Mouse (Mus musculus) layer of hippocampus, adult 18-20 months (tissue): ENCODE measurements around the gene Catip. TPM values are rescaled to one million over a fixed set of nuclear protein-coding genes. Genes with fewer than 3 reads are reported as not detected.

Experiments
- DNase-seq, 2 experiments: peaks; one replicate each; pipeline ENCODE4 v3.0.0; 2022; ENCODE audit warnings: low spot score in 2 of 2
- microRNA-seq, 2 experiments: library from miRNA; unstranded; fragments of <30 nt; microRNA quantifications; one replicate each; pipeline ENCODE4 v1.2.0; 2021
- total RNA-seq, 2 experiments: library from RNA; stranded (reverse); gene quantifications; 2 replicates each; pipeline ENCODE4 v1.2.3; 2021

Gene Catip
- total RNA-seq, 2 experiments from 2014 or later = 1.0 to 1.2 TPM

DNA sequence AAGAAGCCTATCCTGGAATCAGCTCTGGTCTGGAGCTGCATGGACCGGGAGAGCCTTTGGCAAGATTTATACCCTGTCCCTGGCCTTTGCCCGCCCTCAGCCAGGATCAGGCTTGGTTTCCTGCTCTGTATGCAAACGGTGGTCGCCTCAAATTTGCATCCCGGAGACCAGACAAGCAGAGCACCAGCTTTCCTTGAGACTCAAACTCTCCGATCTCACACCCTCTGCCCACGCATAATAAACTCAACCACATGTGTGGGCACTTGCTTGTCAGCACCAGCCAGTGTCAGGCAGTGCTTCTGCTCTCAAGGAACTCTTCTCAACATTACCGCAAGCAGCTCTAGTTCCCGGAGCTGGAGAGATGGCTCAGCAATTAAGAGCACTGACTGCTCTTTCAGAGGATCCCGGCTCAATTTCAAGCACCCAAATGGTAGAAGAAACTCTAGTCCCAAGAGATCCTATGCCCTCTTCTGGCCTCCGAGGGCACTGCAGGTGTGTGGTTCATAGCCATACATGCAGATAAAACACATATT lies 36.1 kb downstream of the Catip start:
- peak in 1 of 2 experiments; percentile 55 for DNase-seq

DNA sequence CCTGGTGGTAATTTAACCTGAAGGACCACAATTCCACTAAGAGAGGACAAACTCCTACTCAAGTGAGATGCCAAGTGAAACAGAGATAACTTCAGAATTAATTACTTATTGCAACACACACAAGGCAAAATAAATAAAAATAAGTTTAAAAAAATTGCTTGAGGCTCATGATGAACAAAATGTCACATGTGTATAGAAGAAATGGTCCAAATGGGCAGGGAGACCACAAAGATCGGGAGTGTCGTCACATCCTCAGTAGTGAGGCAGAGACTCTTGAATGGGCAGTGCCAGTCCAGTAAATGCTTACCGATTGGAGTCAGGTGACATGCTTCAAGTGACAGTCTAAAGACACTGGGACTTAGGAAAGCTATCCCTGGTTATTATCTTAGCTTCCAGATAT lies 38.6 kb downstream of the Catip start:
- no peak for DNase-seq

DNA sequence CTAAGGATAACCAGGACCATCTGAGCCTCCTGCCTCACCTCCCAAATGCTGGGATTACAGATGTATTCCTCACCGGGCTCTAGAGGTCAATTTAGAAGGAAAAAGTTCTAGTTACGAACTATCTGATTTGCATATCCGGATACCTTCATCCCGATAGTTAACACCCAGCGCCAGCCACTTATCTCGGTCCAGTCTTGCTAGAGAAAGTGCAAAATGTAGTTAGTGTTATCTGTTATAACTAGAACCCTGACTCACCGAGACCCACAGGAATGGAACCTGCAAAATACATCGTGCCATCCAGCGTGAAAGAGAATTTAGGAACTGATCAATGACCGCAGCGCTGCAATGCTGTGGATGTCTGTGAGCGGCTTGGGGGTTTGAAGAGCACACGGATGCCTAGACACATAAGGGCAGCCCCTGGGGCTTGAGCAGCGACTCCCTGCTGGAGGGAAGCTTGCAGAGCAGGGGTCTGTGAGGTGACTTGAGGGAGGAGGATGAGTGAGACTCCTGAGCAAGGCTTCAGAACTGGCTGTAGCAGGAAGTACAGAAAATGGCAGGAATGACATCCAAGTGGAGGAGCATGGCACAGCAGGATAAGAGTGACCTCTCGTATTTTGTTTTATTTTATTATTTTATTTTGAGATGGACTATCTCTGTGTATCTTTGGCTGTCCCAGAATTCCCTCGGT lies 39.3 kb downstream of the Catip start:
- no peak for DNase-seq

DNA sequence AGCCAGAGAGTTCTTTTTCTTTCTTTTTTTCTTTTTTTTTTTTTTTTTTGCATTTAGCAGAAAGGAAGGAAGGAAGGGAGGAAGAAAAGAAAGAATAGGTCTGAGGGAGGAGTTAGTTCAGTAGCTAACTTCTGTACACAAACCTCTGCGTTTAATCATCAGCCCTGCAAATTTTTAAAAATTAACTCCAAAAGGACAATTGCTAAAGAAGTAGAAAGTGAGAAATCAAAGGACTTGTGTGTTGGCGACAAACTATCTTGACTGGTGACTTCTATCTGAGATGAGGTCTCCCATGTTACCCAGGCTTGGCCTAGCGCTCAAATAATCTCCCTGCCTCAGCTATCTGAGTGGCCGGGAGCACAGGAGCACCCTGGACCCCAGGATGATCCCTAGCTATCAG lies 42.3 kb downstream of the Catip start:
- DNase-seq = no peak

DNA sequence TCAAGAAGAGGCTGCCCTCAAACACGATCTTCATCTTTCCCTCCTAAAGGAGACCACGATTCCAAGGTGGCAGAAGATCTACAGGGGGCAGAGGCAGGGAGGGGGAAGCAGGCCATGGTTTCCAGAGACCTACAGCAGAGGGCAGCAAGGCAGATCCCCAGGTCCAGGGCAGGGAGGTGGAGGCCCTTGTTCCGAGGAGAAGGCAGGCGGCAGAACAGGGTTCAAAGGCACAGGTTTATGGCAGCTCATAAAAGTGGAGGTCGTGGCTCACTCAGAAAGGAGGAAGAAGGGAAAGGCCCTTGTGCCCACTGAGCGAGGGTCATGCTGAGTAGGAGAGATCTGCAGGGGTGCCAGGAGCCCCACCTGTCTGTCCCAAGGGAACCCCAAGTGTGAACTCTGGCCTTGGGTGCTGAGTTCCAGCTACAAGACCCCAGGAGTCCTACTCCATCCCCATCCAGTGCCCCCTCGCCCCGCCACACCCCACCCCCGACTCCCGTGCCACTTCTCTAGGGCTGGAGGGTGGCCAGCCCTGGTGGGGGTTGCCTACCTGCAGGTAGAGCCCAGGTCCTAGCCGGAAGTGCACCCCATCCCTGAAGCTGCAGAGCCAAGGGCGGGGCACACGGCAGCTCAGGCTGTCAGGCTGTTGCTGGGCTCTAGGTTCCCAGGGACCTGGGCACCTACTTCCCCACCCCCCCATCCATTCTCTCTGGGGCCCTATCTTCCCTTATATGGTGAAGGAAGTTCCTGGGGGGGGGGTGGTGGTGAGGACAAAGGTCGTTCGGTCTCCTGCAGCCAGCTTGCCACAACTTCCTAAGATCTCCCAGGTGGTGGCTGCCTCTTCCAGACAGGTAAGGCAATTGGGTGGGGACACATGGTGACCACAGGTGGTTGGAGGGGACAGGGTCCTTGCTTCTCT lies 46.9 kb downstream of the Catip start, which contains the start of gene Vil1:
TSS of gene Vil1 (plus strand) at position 788 of the 916 bp plus-strand sequence.
- DNase-seq = no peak

DNA sequence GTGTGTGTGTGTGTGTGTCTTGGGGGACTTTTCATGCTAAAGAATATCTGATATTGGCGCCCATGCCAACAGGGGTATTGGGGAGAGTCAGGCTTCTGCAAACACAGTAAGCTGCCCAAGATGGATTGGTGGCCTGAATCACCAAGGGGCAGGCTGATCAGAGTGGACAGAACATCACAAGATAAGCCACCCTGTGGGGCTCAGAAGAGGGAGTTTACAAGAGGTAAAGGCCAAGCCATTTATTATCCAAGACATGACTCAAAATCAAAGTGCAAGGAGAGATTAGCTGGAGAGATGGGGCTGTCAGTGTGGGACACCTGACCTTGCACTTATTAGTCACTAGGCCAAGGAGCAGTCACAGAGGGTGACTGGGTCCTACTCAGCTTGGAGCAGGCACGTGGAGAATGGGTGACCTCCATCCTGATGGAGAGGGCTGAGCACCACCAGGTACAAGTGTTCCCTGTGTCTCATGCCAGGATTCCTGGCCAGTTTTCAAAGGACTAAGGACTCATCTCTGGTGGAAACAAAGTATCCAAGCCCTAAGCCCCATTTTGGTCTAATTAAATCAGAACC lies 49.9 kb downstream of the Catip start:
- DNase-seq = no peak

DNA sequence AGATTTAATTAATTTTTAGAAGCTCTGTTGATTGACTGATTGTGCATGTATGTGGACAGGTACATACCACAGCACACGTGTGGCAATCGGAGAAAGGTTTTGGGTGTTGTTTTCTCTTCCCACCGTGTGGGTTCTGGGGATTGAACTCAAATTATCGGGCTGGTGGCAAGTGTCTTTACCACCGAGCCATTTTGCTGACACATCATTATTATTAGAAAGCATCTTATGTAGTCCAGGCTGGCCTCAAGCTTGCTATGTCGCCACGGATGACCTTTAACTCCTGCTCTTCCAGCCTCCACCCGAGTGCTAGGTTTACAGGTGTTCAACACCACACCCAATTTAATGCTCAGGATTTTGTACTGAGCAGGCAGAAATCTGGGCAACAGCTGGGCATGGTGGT lies 50.8 kb downstream of the Catip start:
- no peak for DNase-seq

DNA sequence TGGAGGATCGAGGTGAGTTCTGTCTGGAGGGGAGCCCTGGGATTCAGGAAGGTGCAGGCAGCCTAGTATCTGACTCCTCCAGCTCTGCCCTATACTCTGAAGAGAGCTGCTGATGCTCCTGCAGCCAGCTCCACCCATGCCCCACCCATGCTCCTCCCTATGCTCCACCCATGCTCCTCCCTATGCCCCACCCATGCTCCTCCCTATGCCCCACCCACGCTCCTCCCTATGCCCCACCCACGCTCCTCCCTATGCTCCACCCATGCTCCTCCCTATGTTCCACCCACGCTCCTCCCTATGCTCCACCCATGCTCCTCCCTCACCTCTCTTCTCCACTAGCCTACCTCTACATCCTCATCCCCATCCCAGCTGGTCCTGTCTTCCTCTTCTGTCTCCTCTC lies 53.2 kb downstream of the Catip start:
- DNase-seq = no peak

Small RNAs within 50 kb of the gene (microRNA-seq; reads per million reads assigned to microRNA genes)
- 10,399 to 13,631 reads per million in 2 experiments for gene Mir26b

Other genes starting within 250 kb of the Catip start
- gene Tns1, start 237.7 kb upstream of the Catip start, total RNA-seq = 10 to 100 TPM; 37.0 to 39.6 TPM
- gene Rufy4, start 236.6 kb upstream of the Catip start, total RNA-seq = not detected
- not detected for gene Cxcr2, start 208.1 kb upstream of the Catip start, total RNA-seq
- gene Cxcr1, start 167.5 kb upstream of the Catip start, total RNA-seq = not detected
- 100 to 1,000 TPM; 376 to 401 TPM for gene Arpc2, start 126.0 kb upstream of the Catip start, total RNA-seq
- not detected for gene Gpbar1, start 83.6 kb upstream of the Catip start, total RNA-seq
- gene Aamp, start 77.4 kb upstream of the Catip start, total RNA-seq = 100 to 1,000 TPM; 163 to 168 TPM
- 100 to 1,000 TPM; 192 to 206 TPM for gene Pnkd, start 77.2 kb upstream of the Catip start, total RNA-seq
- gene Tmbim1, start 56.5 kb upstream of the Catip start, total RNA-seq = 10 to 100 TPM; 23.6 to 27.1 TPM
- 1 to 10 TPM; 3.2 to 4.5 TPM for gene Slc11a1, start 13.1 kb downstream of the Catip start, total RNA-seq
- gene Ctdsp1, start 29.4 kb downstream of the Catip start, total RNA-seq = 10 to 100 TPM; 28.9 to 29.1 TPM
- under 1 TPM; 0.32 to 0.36 TPM for gene Vil1, start 47.3 kb downstream of the Catip start, total RNA-seq
- gene Cnot9, start 143.9 kb downstream of the Catip start, total RNA-seq = 10 to 100 TPM; 24.6 to 27.0 TPM
- gene Plcd4, start 180.8 kb downstream of the Catip start, total RNA-seq = 10 to 100 TPM; 19.5 to 22.5 TPM
- gene Usp37, start 182.2 kb downstream of the Catip start, total RNA-seq = 10 to 100 TPM; 22.7 to 27.4 TPM
- 10 to 100 TPM; 30.9 to 32.4 TPM for gene Zfp142, start 226.1 kb downstream of the Catip start, total RNA-seq
- 10 to 100 TPM; 23.7 to 24.3 TPM for gene Bcs1l, start 226.2 kb downstream of the Catip start, total RNA-seq
- 10 to 100 TPM; 57.5 to 66.2 TPM for gene Rnf25, start 239.3 kb downstream of the Catip start, total RNA-seq
- 1 to 10 TPM; 3.4 to 5.6 TPM for gene Stk36, start 239.3 kb downstream of the Catip start, total RNA-seq